Mouse (Mus musculus): Measurements from ENCODE around the gene Tnip1.

GRCm38 (mm10) chr11:54956912-54957311 is 5.8 kb downstream of the Tnip1 start:
- TF ChIP-seq POLR2A (IDR thresholded peaks at IDR 0.05; ENCODE audit: control insufficient read depth, extremely low read depth, insufficient read depth, low read length, poor library complexity) (peak; percentile 43; the same call in 1 of the 2 replicates), CTCF (IDR thresholded peaks at IDR 0.05; ENCODE audit: borderline replicate concordance, control insufficient read depth, extremely low read depth, insufficient read depth, low read length, poor library complexity) (no peak)
